Mouse (Mus musculus) adrenal gland, adult 18-20 months (tissue): Measurements from ENCODE around the gene Rnf187. TPM values are rescaled to one million over a fixed set of nuclear protein-coding genes. Genes with fewer than 3 reads are reported as not detected.

Source experiments
- DNase-seq, 2 experiments: peaks; one replicate each; pipeline ENCODE4 v3.0.0; 2021 to 2022; ENCODE audit warnings: low spot score in 2 of 2
- total RNA-seq, 2 experiments: library from RNA; stranded (reverse); gene quantifications; 1 replicate in 1 of 2; 2 replicates in 1 of 2; pipeline ENCODE4 v1.2.3; 2021

The Rnf187 gene
- total RNA-seq, 2 experiments from 2014 or later, result 171 to 177 TPM

DNA sequence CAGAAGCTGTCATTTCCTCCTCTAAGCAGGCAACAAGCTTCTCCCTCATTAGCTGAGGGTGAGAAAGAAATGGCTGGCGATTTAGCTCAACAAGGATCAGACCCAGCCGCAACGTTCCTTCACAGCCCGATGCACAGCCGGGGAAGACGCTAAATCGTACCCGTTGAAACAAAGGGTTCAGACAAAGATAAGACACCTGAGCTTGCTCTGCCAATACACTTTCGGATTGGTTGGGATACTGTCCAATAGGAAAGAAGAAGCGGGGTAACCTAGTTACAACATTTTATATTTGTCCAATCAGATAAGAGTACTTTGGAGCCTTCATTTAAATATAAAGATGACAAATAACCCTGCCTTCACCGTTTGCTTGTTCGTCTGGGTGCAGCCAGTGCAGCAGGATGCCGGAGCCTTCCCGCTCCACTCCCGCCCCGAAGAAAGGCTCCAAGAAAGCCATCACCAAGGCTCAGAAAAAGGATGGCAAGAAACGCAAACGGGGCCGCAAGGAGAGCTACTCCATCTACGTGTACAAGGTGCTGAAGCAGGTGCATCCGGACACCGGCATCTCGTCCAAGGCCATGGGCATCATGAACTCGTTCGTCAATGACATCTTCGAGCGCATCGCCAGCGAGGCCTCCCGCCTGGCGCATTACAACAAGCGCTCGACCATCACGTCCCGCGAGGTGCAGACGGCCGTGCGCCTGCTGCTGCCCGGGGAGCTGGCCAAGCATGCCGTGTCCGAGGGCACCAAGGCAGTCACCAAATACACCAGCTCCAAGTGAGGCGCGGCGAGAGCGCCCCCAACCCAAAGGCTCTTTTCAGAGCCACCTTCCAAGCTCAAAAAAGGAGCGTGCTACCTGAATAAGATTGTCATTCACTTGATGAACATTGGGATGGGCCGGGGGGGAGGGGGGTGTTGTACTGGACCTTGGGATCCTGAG lies 10.1 kb upstream of the Rnf187 start, which contains the start of gene Hist3h2ba:
Gene Hist3h2ba, plus strand, starts transcription at position 379 of the 938 bp plus-strand sequence.
- DNase-seq, result peak; percentile 30 to 48

DNA sequence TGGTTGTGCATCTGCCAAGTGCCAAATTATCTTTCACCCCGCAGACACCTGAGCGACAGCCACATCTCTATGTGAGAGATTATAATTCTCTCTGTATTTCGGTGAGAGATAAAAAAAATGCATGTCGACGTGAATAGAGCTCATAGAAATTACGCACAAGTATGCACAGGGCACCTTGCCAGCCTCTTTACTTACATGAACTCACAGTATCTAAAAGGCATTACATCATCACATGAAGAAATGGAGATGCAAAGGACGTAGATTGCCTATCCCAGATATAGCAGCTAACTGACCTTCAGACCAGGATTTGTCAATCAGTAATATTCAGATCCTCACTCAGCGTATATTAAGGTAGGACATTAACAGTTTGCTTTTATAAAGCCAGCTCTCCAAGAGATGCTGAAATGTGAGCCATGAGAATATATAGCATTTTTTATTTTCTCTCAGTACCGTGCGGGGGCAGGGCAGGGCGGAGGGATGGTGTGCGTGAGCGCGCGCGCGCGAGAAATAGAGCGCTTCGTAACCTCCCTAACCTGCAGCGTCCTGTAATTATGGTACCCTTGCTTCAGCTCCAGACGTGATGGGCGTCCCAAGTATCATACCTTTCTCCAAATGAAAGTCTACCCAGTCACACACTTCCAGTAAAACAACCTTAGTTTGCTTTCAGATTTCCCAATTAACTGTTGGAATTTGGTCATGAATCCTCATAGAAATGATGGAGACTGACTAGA lies 9.2 kb upstream of the Rnf187 start:
- DNase-seq, result no peak

DNA sequence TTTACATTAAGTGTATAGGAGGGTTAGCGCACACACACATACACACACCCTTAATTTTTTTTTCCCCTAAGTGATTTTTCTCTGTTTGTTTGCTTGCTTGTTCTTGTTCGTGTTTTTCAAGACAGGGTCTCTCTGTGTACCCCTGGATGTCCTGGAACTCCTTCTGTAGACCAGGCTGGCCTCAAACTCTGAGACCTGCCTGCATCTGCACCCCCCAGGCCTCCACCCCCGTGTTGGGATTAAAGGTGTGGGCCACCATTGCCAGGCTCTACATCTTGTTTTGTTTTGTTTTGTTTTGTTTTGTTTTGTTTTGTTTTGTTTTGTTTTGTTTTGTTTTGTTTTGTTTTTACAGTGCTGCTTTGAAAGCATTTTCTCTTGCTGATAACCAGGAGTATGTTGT lies 8.6 kb upstream of the Rnf187 start:
- DNase-seq, result no peak

DNA sequence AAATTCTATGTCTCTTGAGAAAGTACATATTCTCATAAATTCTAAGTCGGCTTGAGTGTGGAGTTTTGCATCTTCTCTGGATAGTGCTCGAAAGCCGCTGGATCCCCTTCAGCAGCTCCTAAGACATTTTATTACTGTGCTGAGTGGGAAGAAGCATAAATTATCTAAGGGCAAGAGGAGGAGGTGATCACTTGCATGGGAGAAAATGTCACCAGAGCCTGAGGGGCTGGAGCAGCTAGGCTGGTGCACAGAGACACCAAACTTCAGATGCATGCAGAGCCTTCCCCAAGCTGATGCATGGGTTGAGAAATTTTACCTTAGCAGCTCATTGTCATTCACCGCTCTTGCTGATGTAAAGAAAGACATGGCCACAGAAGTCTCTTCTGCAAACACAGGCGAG lies 5.4 kb upstream of the Rnf187 start:
- DNase-seq, result no peak

DNA sequence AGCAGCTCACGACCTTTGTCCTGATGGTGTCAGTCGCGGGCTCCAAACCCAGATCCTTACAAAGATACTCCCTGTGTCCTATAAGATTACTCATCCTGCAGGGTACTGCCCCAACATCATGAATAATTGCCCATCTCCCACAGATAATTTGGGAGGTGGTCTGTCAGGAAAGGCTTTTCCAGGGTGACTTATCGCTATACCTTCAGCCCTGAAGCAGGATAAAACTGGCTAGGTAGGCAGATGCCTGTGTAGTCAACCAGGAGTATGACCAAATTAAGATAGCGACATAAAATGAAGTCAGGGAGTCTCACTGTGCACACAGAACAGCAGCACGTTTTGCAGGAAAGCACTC lies 348 bp upstream of the Rnf187 start:
- no peak for DNase-seq

DNA sequence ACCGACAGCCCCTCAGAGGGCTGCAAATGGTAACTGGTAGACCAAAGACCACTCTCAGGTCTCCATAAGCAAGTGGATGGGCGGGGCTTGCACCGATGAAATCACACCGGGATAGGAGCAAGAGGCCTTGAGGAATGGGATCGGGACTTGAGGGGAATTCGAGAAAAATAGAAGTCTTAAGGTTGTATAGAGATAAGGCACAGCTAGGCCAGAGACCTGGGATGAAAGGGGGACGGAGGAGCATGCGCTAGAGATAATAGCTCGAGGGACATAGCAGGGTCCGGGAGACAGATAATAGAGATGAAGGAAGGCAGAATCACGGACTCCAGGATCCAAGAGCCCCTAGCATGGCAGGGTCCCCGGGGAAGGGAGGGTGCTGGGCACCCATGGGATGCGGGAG lies 807 bp downstream of the Rnf187 start:
- DNase-seq, result no peak

DNA sequence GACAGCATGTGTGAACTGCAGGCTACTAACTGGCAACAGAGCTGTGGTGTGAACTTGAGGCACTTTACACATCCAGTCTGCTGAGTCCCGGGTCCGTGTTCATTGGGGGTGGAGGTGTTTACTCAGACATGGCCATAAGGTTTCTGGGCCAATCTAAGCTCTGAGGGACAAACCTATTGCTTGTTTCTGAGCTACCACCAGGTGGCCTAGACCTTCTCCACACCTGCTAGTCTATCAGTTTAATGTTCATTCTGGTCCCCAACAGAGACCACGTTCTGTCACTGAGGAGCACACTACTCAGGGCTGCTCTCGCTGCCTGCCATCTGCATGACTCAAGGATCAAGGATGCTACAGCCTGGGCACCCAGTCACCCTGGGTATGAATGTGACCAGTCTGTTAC lies 7.1 kb downstream of the Rnf187 start:
- DNase-seq, result no peak

DNA sequence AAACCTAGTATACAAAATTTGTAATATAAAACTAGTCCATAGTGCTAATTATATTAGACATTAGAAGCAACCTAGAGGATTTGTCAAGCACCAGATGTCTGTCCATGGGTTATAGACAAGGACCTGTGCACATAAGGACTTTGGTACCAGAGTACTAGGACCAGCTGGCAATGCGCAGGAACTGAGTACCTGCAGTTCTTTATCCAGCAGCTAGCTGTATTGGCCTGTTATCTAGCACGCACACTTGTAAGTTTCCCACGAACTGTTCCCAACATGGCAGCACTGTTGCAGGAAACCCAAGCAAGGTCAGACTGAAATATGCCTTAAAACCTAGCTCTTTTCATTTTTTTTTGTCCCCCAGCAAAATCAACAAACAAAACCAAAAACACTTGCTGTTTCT lies 8.5 kb downstream of the Rnf187 start:
- DNase-seq, result no peak

DNA sequence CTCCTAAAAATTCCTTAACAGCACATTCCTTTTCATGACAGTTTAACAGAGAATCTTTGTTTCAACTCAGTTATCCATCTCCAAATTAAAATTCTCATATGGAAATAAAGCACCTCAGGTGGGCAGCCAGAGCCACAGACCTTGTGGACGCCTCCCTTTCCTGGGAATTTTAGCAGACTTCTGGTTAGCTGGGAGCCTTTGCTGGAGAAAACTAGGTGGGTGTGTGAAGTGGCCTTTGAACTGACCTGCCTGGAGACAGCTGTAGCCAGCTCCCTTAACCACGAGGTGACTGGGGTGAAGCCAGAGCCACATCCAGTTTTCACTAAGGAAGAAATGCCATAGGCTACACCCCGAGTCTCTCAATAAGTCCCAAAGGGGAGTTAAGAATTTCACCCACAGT lies 9.1 kb downstream of the Rnf187 start:
- DNase-seq, result no peak

DNA sequence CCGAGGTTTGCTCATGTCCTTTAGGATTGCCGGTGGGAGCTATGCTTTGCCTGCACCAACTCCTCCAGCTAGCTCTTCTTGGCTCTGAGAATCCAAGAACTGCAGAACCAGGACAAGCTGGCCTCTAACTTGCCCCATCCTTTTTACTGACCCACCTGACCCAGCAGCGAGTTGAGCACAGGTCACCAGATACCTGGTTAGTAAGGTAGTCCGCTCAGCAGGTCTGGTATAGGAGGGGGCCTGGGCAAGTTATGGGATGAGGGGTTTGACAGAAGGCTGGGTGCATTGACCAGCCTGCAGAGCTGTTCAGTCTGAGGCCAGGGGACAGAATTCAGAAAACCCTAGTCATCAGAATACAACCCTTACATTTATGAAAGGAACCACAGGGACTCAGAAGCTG lies 9.7 kb downstream of the Rnf187 start:
- no peak for DNase-seq

DNA sequence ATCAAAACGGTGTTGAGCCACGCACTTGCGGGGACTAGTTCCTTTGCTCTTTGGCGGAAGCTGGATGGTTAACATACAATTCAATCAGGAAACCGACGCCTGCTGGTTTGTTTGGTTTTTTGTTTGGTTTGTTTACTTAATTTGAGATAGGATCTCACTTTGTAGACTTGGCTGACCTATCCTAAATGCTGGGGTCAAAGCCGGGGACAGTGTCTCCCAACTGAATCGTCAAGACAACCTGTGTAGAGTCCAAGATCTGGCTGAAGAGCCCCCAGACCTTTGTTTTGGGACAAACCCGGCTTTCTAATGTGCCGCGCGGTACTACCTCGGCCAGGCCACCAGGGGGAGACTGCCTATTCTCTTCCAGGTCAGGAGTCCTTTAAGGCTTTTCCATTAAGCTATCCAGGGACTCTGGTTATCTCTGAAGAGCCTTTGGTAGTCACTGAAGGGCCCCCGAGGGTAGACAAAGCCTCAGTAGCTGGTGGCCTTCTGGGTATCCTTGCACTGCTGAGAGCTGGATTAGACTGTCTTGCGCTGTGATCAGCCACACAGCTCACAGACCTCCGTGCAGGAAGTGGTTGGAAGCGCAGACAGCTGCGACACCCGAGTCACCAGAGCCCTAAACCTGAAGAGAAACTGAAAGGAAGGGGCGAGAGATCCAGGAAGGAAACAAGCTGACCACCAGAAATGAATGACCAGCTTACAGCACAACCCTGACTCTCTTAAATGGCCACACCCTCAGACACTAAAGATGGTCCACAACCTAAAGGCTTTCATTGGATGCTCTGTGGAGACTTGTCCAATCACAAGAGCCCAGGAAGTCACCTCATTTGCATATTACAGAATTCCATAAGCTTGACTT lies 10.7 kb downstream of the Rnf187 start:
- peak; percentile 44 to 64 for DNase-seq

DNA sequence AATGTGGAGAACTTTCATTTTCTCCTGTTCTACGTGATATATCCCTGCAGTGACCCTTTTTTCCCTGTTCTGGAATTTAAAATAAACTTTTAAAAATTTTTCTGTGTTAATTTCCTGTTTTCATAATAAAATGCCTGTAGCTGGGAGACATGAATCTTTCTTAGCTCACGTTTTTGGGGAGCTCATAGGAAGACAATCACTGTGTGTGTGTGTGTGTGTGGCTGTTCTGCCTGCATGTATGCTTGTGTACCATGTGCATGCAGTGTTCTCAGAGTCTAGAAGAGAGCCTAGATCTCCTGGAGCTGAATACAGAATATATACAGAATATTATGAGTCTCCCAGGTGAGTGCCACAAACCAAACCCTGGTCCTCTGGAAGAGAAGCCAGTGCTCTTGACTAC lies 11.7 kb downstream of the Rnf187 start:
- no peak for DNase-seq

DNA sequence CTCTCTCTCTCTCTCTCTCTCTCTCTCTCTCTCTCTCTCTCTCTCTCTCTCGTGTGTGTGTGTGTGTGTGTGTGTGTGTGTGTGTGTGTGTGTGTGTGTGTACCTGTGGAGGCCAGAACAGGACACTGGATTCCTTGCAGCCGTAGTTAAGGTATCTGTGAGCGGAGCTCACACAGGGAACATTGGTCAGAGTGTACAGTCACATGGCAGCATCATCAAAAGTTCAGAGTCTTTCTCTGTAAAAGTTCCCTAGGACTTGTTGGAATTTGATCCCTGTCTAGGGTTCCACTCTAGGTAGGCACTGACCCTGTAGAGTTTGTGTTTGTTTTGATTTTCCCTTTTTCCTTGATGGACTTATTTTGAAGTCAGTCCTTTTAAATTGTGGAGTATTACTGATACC lies 12.1 kb downstream of the Rnf187 start:
- DNase-seq, result no peak

DNA sequence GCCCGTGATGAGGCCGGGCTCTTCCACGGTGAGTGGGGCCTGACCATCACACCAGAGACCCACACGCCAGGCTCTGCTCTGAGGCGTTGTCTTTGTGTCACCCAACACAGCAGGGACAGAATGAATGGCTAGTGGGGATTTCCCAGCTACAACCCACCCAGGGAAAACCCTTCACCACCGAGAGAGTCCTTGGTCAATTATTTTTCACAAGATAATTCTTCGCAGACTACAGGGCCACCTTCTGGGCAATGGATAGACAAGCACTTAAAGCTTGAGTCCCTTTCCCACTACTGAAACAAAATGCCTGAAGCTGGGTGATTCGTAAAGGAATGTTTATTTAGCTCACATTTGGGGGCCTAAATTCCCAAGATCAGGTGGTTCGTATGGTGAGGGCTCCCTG lies 16.3 kb downstream of the Rnf187 start:
- DNase-seq, result no peak

DNA sequence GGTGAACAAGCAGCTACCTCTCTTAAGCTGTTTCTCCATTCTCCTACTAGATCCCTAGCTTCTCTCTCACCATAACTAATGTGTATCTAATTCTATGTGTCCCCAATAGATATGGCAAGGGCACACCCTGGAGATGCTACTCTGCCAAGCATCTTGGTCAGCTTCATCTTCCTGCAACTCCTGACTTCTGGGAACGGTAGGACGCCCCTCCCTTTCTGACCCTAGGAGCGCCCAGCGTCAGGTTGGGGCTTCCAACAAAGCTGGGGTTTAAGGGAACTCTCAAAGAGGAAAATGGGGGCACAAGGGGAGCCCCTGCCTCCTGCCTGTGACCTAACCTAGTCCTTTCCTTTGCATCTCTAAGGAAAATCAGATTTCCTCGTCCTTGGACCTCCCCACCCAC lies 20.0 kb downstream of the Rnf187 start:
- no peak for DNase-seq

DNA sequence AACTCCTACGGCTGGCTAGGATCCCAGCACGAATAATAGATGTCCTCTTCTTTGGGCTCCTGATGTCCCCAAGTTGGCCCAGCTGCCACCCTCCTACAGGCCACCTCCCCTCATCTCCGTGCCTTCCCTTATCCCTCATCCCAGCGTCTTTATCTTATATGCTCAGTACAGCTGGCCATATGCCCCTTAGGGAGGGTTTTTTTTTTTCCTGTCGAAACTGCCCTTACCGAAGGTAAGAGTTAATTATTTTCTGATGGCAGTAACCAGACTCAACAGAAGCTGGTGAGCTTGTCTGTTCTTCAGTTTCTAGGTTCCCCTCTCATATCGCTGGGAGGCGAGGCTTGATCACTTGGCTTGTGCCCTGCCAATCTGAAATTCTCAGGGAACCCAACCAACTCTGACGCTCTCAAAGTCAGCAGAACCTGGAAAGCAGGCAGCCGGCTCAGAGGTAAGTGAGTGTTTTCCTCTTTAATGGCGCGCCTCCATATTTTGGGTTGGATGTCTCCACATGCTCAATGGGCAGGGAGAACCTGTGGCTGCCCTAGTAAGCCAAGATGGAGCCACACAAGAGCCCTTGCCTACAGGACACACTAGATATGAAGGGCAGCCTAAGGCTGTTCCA lies 20.9 kb downstream of the Rnf187 start, which contains the start of gene Btnl10:
Gene Btnl10, plus strand, starts transcription at position 164 of the 622 bp plus-strand sequence.
- no peak for DNase-seq

DNA sequence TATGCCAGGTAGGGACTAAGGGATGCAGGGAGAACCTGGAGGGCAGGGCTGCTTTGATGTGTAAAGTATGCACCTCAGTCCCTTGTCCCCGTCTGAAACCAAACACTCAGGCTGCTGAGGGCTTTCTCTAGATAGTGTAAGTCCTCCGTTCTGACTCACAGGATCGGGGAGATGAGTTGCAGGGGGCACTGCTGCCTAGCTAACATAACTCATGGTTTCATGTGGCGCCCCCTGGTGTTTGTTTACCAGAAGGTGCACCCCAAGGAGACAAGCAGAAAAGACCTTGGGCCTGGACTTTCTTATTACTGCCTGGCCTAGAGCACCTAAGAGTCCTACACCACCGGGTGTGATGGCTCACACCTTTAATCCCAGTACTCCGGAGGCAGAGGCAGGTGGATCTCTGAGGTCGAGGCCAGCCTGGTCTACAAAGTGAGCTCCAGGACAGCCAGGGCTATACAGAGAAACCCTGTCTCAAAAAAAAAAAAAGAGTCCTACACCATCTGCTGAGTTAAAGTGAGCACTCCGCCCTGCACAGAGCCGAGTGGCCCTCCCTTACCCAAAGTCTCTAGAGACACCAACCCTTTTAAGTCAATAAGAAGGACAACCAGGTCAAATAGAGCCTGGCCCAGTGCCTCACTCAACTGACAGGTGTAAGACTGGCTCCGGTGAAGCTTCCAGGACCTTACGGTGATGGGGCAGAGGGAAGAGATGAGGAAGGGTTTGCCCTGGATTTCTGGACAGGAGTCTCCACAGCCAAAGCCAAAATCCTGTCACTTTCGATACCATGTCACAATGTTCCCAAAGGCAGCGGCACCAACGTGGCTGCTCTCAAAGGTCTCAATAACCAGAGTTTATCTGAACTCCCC lies 21.6 kb downstream of the Rnf187 start:
- DNase-seq, result peak; percentile 31 to 49

DNA sequence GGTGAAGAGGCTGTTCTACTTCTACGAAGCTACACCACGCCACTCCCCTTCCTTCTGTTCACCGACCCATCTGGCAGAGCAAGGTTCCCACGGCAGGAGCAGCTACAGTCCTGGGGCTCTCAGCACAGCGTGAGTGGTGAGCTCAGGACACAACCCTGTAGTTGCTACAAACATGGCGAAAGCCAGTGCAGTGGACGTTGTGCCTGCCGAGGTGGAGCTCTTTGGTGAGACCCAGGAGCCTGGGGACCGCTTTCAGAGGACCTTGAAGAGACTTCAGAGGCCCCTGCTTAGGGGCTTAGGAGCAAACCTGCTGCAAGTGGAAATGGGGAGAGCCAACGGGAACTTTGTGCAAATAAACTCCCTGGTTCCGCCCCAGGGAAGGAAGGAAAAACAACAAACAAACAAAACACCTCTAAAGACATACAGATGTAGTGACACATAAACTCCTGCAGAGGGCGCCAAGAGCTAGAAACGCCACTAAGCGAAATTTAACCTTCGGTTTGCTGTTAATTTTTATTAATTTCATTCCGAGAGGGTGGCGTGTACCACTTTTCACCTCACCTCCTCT lies 24.2 kb downstream of the Rnf187 start:
- DNase-seq, result no peak

DNA sequence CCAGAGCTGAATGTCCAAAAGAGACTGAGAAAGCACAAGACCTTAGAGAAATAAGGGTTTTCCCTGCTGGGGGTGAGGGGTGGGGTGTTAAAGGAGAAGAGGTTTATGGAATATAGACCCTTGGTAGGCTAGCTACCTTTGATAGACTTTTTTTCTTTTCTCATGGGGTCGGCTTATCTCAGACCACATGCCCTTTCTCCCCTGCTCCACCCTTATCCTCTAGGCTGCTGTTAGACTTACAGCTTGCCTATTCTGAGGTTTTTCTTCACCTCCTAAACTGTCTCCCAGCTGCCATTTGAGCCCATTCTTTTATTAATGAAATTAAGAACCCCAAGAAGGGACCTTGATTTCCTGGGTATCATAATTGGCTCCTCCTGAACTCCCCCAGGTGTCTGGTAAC lies 24.9 kb downstream of the Rnf187 start:
- DNase-seq, result no peak

DNA sequence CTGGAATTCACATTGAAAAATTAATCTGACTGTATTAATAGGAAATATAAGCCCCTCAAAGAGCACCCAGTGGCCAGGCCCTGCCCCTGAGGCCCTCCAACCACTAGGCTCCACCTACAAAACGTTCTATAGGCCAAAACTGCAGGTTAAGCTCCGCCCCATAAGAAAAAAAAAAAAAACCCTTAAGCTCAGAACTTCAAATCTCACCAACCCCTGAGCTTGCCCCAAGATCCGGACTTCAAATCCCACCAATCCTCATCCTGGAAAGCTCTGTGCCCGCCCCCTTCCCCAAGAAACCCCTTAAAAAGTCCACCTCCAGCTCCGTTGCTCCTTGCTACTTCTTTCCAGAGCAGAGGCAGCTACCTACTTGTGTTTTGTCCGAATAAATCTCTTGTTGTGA lies 33.9 kb downstream of the Rnf187 start:
- no peak for DNase-seq
